Mouse (Mus musculus): Measurements from ENCODE around the gene Irf2.

GRCm38 (mm10) chr8:46747311-46747980 lies 7.9 kb downstream of the Irf2 start:
- TF ChIP-seq EP300 (IDR thresholded peaks at IDR 0.05; ENCODE audit: low read depth) (no peak), CTCF (IDR thresholded peaks at IDR 0.05; ENCODE audit: low read depth) (no peak)

Measured in liver, postnatal 0 days (tissue).